14 mouse cellular contexts compared by ENCODE assay signal in the genomic region with DNA sequence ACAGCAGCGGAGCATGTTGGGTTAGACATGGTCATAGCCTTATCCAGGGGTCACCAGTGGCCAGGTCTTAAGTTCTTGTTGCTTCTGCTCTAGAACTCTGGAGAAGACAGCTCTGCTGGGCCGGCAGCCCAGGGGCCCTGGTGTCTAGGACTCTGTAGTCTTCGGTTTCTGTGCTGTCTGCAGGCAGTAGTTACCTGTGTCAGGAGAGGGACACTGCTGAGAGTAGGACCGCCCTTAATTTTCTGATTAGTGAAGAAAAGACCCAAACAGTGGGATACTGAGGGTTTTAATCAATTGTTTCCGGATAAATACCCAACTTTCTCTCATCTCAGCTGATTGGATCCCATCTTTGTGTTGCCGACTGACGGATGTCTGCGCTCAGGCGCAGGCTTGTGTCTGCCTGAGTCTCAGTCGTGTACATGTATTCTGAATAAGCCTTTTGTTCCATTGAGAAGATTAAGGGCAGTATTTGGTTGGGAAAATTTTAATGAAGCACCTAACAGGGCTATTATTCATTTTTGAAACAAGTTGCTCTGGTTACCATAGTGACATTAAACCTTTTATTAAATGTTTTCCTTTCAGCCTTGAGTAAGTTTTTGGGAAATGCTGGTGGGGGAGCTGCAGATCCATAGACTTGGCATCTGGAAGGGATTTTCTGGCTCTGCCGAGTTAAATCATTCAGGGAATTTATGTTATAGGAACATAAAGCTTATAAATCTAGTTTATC.
DNase-seq lines count a peak whose midpoint lies in the region; ATAC-seq and TF ChIP-seq lines count a peak whose summit lies in the region.
"Had no signal": no experiment of that assay in that cellular context is flagged by ENCODE, and none has a peak within 500 bp of the region (broad histone marks: within the 10 kb centered on the region; RNA-seq: fewer than 3 reads in every experiment).

No protein-coding gene starts in this region.

- intact Hi-C loops in left cerebral cortex, adult 2 months (cut with DNase I): loop anchor here (2.0 kb wide), 2 partner anchors 18 to 88 kb away; no protein-coding TSS in a partner anchor
- intact Hi-C loops in left cerebral cortex, postnatal 4 days (cut with DNase I): no loop called here
- intact Hi-C loops in heart, postnatal 25 days (cut with DNase I): no loop called here

- H3K4me1 ChIP-seq in forebrain, embryonic 12.5 days: peaks cover 63% of the 10 kb centered on the region
- H3K4me1 ChIP-seq in hindbrain, embryonic 16.5 days (ENCODE audit: control insufficient read depth, insufficient read depth, low read depth, low read length): peaks cover 27% of the 10 kb centered on the region
- peaks cover 44% of the 10 kb centered on the region for H3K4me1 ChIP-seq in midbrain, embryonic 16.5 days (ENCODE audit: control insufficient read depth, insufficient read depth, low read length)

- peak; percentile 62; the same call in 1 of the 2 replicates for ATAC-seq in forebrain, embryonic 12.5 days (ENCODE audit: low FRiP score)
- peak; percentile 57 for ATAC-seq in hindbrain, embryonic 16.5 days
- ATAC-seq in midbrain, embryonic 16.5 days: peak; percentile 52

- H3K9ac ChIP-seq in forebrain, embryonic 12.5 days: no peak overlapping the region
- H3K9ac ChIP-seq in hindbrain, embryonic 16.5 days (ENCODE audit: low read depth, low read length): peak overlapping the region; percentile 6; the same call in 1 of the 2 replicates
- no peak overlapping the region for H3K9ac ChIP-seq in midbrain, embryonic 16.5 days (ENCODE audit: low read depth, low read length)

- no peak overlapping the region for H3K4me3 ChIP-seq in left cerebral cortex, adult 2 months
- H3K4me3 ChIP-seq in forebrain, embryonic 12.5 days (replicated peaks): no peak overlapping the region
- H3K4me3 ChIP-seq in hindbrain, embryonic 16.5 days (ENCODE audit: low read length): no peak overlapping the region
- no peak overlapping the region for H3K4me3 ChIP-seq in midbrain, embryonic 16.5 days (ENCODE audit: low read depth, low read length)

- TF ChIP-seq CTCF in left cerebral cortex, adult 2 months (IDR thresholded peaks at IDR 0.05): peak; percentile 34

- peaks cover 65% of the 10 kb centered on the region for H3K27me3 ChIP-seq in forebrain, embryonic 12.5 days
- H3K27me3 ChIP-seq in hindbrain, embryonic 16.5 days (replicated peaks; ENCODE audit: control insufficient read depth, insufficient read depth, low read length): no peaks in the 10 kb centered on the region
- H3K27me3 ChIP-seq in midbrain, embryonic 16.5 days (ENCODE audit: control insufficient read depth, insufficient read depth, low read depth, low read length): no peaks in the 10 kb centered on the region
- H3K27me3 ChIP-seq: Patski had no signal

- H3K36me3 ChIP-seq in forebrain, embryonic 12.5 days (replicated peaks): no peaks in the 10 kb centered on the region
- H3K36me3 ChIP-seq in hindbrain, embryonic 16.5 days (ENCODE audit: control insufficient read depth, insufficient read depth, low read length): no peaks in the 10 kb centered on the region
- H3K36me3 ChIP-seq in midbrain, embryonic 16.5 days (ENCODE audit: control insufficient read depth, insufficient read depth, low read length): no peaks in the 10 kb centered on the region

- peak overlapping the region; percentile 39 for H3K4me2 ChIP-seq in forebrain, embryonic 12.5 days
- no peak overlapping the region for H3K4me2 ChIP-seq in hindbrain, embryonic 16.5 days (ENCODE audit: low read length)
- H3K4me2 ChIP-seq in midbrain, embryonic 16.5 days (ENCODE audit: low read length): no peak overlapping the region

- DNase-seq in left cerebral cortex, adult 2 months (ENCODE audit: extremely low spot score in 1 of 2, low spot score in 2 of 2): no peak
- no peak for DNase-seq in left cerebral cortex, postnatal 4 days
- DNase-seq in spleen, postnatal 14 days (ENCODE audit: low spot score in 2 of 2): no peak
- no peak for DNase-seq in heart, postnatal 25 days (ENCODE audit: low spot score)
- DNase-seq in urinary bladder, postnatal 14 days (ENCODE audit: low spot score): no peak
- DNase-seq: adrenal gland, postnatal 14 days; cerebellum, adult 11-12 months; gastrocnemius, postnatal 36 days; liver; thymus, postnatal 4 days had no signal

- H3K27ac ChIP-seq in left cerebral cortex, adult 2 months: peak overlapping the region; percentile 77
- H3K27ac ChIP-seq in forebrain, embryonic 12.5 days: peak overlapping the region; percentile 57; the same call in 1 of the 2 replicates
- peak overlapping the region; percentile 7; the same call in 1 of the 2 replicates for H3K27ac ChIP-seq in hindbrain, embryonic 16.5 days (ENCODE audit: low read depth, low read length)
- H3K27ac ChIP-seq in midbrain, embryonic 16.5 days (ENCODE audit: low read length): no peak overlapping the region; the same call in 1 of the 2 replicates

- WGBS in forebrain, embryonic 12.5 days: 12% methylated on average over 11 of the region's 11 CpGs
- WGBS in hindbrain, embryonic 16.5 days: 35% methylated on average over 11 of the region's 11 CpGs
- 24% methylated on average over 11 of the region's 11 CpGs for WGBS in midbrain, embryonic 16.5 days

- H3K9me3 ChIP-seq in forebrain, embryonic 12.5 days: no peaks in the 10 kb centered on the region
- H3K9me3 ChIP-seq in hindbrain, embryonic 16.5 days (ENCODE audit: control insufficient read depth, low read length): no peaks in the 10 kb centered on the region
- H3K9me3 ChIP-seq in midbrain, embryonic 16.5 days (replicated peaks; ENCODE audit: control insufficient read depth, low read length, poor library complexity, severe bottlenecking): no peaks in the 10 kb centered on the region
